Mouse (Mus musculus) heart, adult 2 months (tissue): ENCODE measurements around the gene Rnf180.

Experiments used
- CTCF ChIP-seq: fragments of 200-600 bp; IDR thresholded peaks from 2 replicates; pipeline ENCODE4 v1.8.1; 2022; ENCODE audit warnings: antibody characterized with exemption, mild to moderate bottlenecking, moderate library complexity
- EP300 ChIP-seq: fragments of 200-500 bp; IDR thresholded peaks from 2 replicates; pipeline ENCODE4 v1.6.1; 2011; ENCODE audit warnings: low read depth, low read length, control low read depth; ENCODE audit not compliant: insufficient read depth
- POLR2A ChIP-seq: fragments of 200-500 bp; IDR thresholded peaks from 2 replicates; pipeline ENCODE4 v1.6.1; 2011; ENCODE audit warnings: mild to moderate bottlenecking, low read depth, low read length, control low read depth; ENCODE audit not compliant: insufficient read depth

DNA sequence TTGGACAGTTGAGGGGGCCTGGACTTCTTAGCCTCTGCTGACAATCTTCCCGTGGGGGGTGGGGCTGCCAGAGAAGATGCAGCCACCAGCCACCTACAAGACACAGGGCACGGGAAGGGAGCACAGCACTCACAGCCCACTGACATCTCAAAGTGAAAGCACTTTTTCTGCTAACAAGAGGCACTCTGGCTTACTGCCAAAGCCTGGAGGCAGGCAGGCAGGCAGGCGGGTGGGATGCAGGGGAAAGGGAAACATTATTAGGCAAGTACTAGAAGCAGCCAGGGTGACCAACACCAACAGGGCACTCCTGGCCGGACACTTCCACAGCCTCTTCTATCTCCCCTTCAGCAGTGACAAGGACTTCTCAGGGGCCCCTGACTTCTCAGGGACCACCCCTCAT lies 2.8 kb downstream of the Rnf180 start:
- TF ChIP-seq POLR2A (no peak), CTCF (no peak), EP300 (no peak)
